Mouse (Mus musculus) forebrain, embryonic 12.5 days (tissue): Measurements from ENCODE around the gene Smurf1. TPM values are rescaled to one million over a fixed set of nuclear protein-coding genes. Genes with fewer than 3 reads are reported as not detected.

Experiments
- ATAC-seq: fragments of 200-750 bp; cut with Nextera tagmentation; 2 replicates; pipeline ENCODE4 v1.8.0; 2017; ENCODE audit warnings: moderate TSS enrichment; ENCODE audit not compliant: low FRiP score
- H3K27ac ChIP-seq: fragments of 300-500 bp; sonication (generic); 2 replicates; pipeline ENCODE4 v1.5.1; 2016; ENCODE audit warnings: mild to moderate bottlenecking
- H3K27me3 ChIP-seq: fragments of 300-500 bp; sonication (generic); 2 replicates; pipeline ENCODE4 v1.6.1; 2016; ENCODE audit warnings: mild to moderate bottlenecking
- H3K36me3 ChIP-seq: fragments of 300-500 bp; sonication (generic); replicated peaks from 2 replicates; pipeline ENCODE4 v1.6.1; 2016; ENCODE audit warnings: mild to moderate bottlenecking
- H3K4me1 ChIP-seq: fragments of 300-500 bp; sonication (generic); 2 replicates; pipeline ENCODE4 v1.6.1; 2016
- H3K4me2 ChIP-seq: fragments of 300-500 bp; sonication (generic); 2 replicates; pipeline ENCODE4 v1.6.1; 2016; ENCODE audit warnings: mild to moderate bottlenecking, moderate library complexity
- H3K4me3 ChIP-seq: fragments of 300-500 bp; sonication (generic); replicated peaks from 2 replicates; pipeline ENCODE4 v1.5.1; 2016; ENCODE audit warnings: mild to moderate bottlenecking
- H3K9ac ChIP-seq: fragments of 300-500 bp; sonication (generic); 2 replicates; pipeline ENCODE4 v1.6.1; 2016; ENCODE audit warnings: mild to moderate bottlenecking
- H3K9me3 ChIP-seq: fragments of 300-500 bp; sonication (generic); 2 replicates; pipeline ENCODE4 v1.6.1; 2016
- WGBS: fragments of 180-500 bp; shearing (Covaris S2); methylation state at CpG from one replicate; pipeline ENCODE4 v1.1.7; 2016; 5-methylcytosine and 5-hydroxymethylcytosine counted together
- polyA plus RNA-seq: library from polyadenylated mRNA; unstranded; fragments of >200 nt; fragmentation: Nextera tagmentation; extraction: Ambion mirVana; gene quantifications from 2 replicates; pipeline ENCODE4 v1.2.1, GENCODE M21; 2016

Smurf1 gene
- polyA plus RNA-seq, 1 experiment from 2014 or later, result 22.7 TPM

- 89% methylated on average over 5 of the region's 5 CpGs for WGBS
- H3K4me2 ChIP-seq, result no peak overlapping the region
- H3K36me3 ChIP-seq, result no peaks in the 10 kb centered on the region
- no peak overlapping the region for H3K27ac ChIP-seq
- H3K9ac ChIP-seq, result no peak overlapping the region
- no peak overlapping the region for H3K4me3 ChIP-seq
- ATAC-seq, result no peak
- H3K9me3 ChIP-seq, result peaks cover 13% of the 10 kb centered on the region
- H3K4me1 ChIP-seq, result no peaks in the 10 kb centered on the region
- no peaks in the 10 kb centered on the region for H3K27me3 ChIP-seq
Measured at GRCm38 (mm10) chr5:144984839-144985238, 19.2 kb upstream of the Smurf1 start.

- WGBS, result 96% methylated on average over 3 of the region's 3 CpGs
- Histone ChIP-seq H3K9ac (no peak overlapping the region), H3K36me3 (no peaks in the 10 kb centered on the region), H3K4me3 (no peak overlapping the region), H3K4me1 (no peaks in the 10 kb centered on the region), H3K9me3 (peaks cover 13% of the 10 kb centered on the region), H3K27me3 (no peaks in the 10 kb centered on the region), H3K27ac (no peak overlapping the region), H3K4me2 (no peak overlapping the region)
- no peak for ATAC-seq
Measured at GRCm38 (mm10) chr5:144983227-144983626, 17.6 kb upstream of the Smurf1 start.

GRCm38 (mm10) chr5:144979110-144979509, 13.5 kb upstream of the Smurf1 start:
- WGBS, result 85% methylated on average over 6 of the region's 6 CpGs
- Histone ChIP-seq H3K4me2 (no peak overlapping the region), H3K9ac (no peak overlapping the region), H3K4me1 (no peaks in the 10 kb centered on the region), H3K27ac (no peak overlapping the region), H3K36me3 (no peaks in the 10 kb centered on the region), H3K4me3 (no peak overlapping the region), H3K9me3 (peaks cover 5% of the 10 kb centered on the region; the same call in 1 of the 2 replicates), H3K27me3 (no peaks in the 10 kb centered on the region)
- ATAC-seq, result no peak

- Histone ChIP-seq H3K9ac (no peak overlapping the region), H3K27me3 (no peaks in the 10 kb centered on the region), H3K4me3 (no peak overlapping the region), H3K4me1 (no peaks in the 10 kb centered on the region), H3K9me3 (peaks cover 4% of the 10 kb centered on the region; the same call in 1 of the 2 replicates), H3K36me3 (no peaks in the 10 kb centered on the region), H3K27ac (no peak overlapping the region), H3K4me2 (no peak overlapping the region)
- ATAC-seq, result no peak
- WGBS, result 88% methylated on average over 10 of the region's 10 CpGs
Measured at GRCm38 (mm10) chr5:144978533-144979107, 13.0 kb upstream of the Smurf1 start.

- no peak overlapping the region for H3K9ac ChIP-seq
- no peaks in the 10 kb centered on the region for H3K36me3 ChIP-seq
- H3K27me3 ChIP-seq, result peaks cover 15% of the 10 kb centered on the region
- peaks cover 5% of the 10 kb centered on the region; the same call in 1 of the 2 replicates for H3K4me1 ChIP-seq
- H3K4me3 ChIP-seq, result no peak overlapping the region
- no peak overlapping the region for H3K27ac ChIP-seq
- ATAC-seq, result no peak
- no peak overlapping the region for H3K4me2 ChIP-seq
- no peaks in the 10 kb centered on the region for H3K9me3 ChIP-seq
- whole genome bisulfite sequencing, result 91% methylated on average over 3 of the region's 3 CpGs
Measured at GRCm38 (mm10) chr5:144971266-144971665, 5.6 kb upstream of the Smurf1 start.

- Histone ChIP-seq H3K9ac (peak overlapping the region; percentile 92), H3K27me3 (peaks cover 15% of the 10 kb centered on the region), H3K36me3 (no peaks in the 10 kb centered on the region), H3K4me2 (peak overlapping the region; percentile 75), H3K4me3 (peak overlapping the region; percentile 95), H3K9me3 (no peaks in the 10 kb centered on the region), H3K4me1 (peaks cover 45% of the 10 kb centered on the region), H3K27ac (peak overlapping the region; percentile 91)
- ATAC-seq, result peak; percentile 75
- WGBS, result 2% methylated on average over 14 of the region's 56 CpGs
Measured at GRCm38 (mm10) chr5:144964872-144965638, 592 bp downstream of the Smurf1 start.

- 0 out of 2 replicates have a peak overlapping the region, but pooled peaks have one; percentile 91 for H3K27ac ChIP-seq
- WGBS, result 22% methylated on average over 8 of the region's 8 CpGs
- no peaks in the 10 kb centered on the region for H3K36me3 ChIP-seq
- H3K9me3 ChIP-seq, result no peaks in the 10 kb centered on the region
- no peak overlapping the region; the same call in 1 of the 2 replicates for H3K9ac ChIP-seq
- ATAC-seq, result peak; percentile 55
- peaks cover 15% of the 10 kb centered on the region for H3K27me3 ChIP-seq
- H3K4me3 ChIP-seq, result peak overlapping the region; percentile 95
- peak overlapping the region; percentile 75 for H3K4me2 ChIP-seq
- H3K4me1 ChIP-seq, result peaks cover 45% of the 10 kb centered on the region
Measured at GRCm38 (mm10) chr5:144964465-144964864, 1.2 kb downstream of the Smurf1 start.

GRCm38 (mm10) chr5:144963817-144964261, 1.8 kb downstream of the Smurf1 start:
- WGBS, result 7% methylated on average over 13 of the region's 13 CpGs
- Histone ChIP-seq H3K27ac (peak overlapping the region; percentile 91), H3K4me2 (peak overlapping the region; percentile 75), H3K27me3 (peaks cover 15% of the 10 kb centered on the region), H3K4me3 (peak overlapping the region; percentile 14), H3K4me1 (peaks cover 45% of the 10 kb centered on the region), H3K36me3 (no peaks in the 10 kb centered on the region), H3K9me3 (no peaks in the 10 kb centered on the region), H3K9ac (no peak overlapping the region; the same call in 1 of the 2 replicates)
- no peak; the same call in 1 of the 2 replicates for ATAC-seq

- H3K9me3 ChIP-seq, result no peaks in the 10 kb centered on the region
- H3K36me3 ChIP-seq, result no peaks in the 10 kb centered on the region
- H3K4me2 ChIP-seq, result peak overlapping the region; percentile 75
- H3K27ac ChIP-seq, result peak overlapping the region; percentile 66
- H3K4me1 ChIP-seq, result peaks cover 45% of the 10 kb centered on the region
- peak overlapping the region; percentile 14; the same call in 1 of the 2 replicates for H3K4me3 ChIP-seq
- WGBS, result 71% methylated on average over 3 of the region's 3 CpGs
- peaks cover 15% of the 10 kb centered on the region for H3K27me3 ChIP-seq
- H3K9ac ChIP-seq, result no peak overlapping the region; the same call in 1 of the 2 replicates
- no peak for ATAC-seq
Measured at GRCm38 (mm10) chr5:144963401-144963800, 2.2 kb downstream of the Smurf1 start.

GRCm38 (mm10) chr5:144958271-144958670, 7.4 kb downstream of the Smurf1 start:
- Histone ChIP-seq H3K4me3 (no peak overlapping the region), H3K4me2 (no peak overlapping the region), H3K27ac (no peak overlapping the region), H3K9me3 (no peaks in the 10 kb centered on the region), H3K27me3 (no peaks in the 10 kb centered on the region), H3K4me1 (peaks cover 23% of the 10 kb centered on the region), H3K36me3 (no peaks in the 10 kb centered on the region), H3K9ac (no peak overlapping the region)
- no peak for ATAC-seq
- 86% methylated on average over 9 of the region's 9 CpGs for WGBS

GRCm38 (mm10) chr5:144954432-144954831, 11.2 kb downstream of the Smurf1 start:
- Histone ChIP-seq H3K27ac (no peak overlapping the region), H3K4me3 (no peak overlapping the region), H3K9ac (no peak overlapping the region), H3K4me1 (peaks cover 7% of the 10 kb centered on the region), H3K4me2 (no peak overlapping the region), H3K9me3 (no peaks in the 10 kb centered on the region), H3K36me3 (no peaks in the 10 kb centered on the region), H3K27me3 (no peaks in the 10 kb centered on the region)
- ATAC-seq, result no peak
- WGBS, result 92% methylated on average over 7 of the region's 7 CpGs

- ATAC-seq, result no peak
- no peaks in the 10 kb centered on the region for H3K9me3 ChIP-seq
- H3K4me3 ChIP-seq, result no peak overlapping the region
- H3K36me3 ChIP-seq, result no peaks in the 10 kb centered on the region
- no peaks in the 10 kb centered on the region for H3K27me3 ChIP-seq
- H3K4me1 ChIP-seq, result peaks cover 12% of the 10 kb centered on the region
- H3K27ac ChIP-seq, result no peak overlapping the region
- no peak overlapping the region for H3K4me2 ChIP-seq
- WGBS, result 79% methylated on average over 2 of the region's 2 CpGs
- no peak overlapping the region for H3K9ac ChIP-seq
Measured at GRCm38 (mm10) chr5:144952592-144952991, 13.1 kb downstream of the Smurf1 start.
